Mouse (Mus musculus) intestine, postnatal 0 days (tissue): ENCODE data around the gene Cmtm3. TPM values are rescaled to one million over a fixed set of nuclear protein-coding genes. Genes with fewer than 3 reads are reported as not detected.

Experiments
- ATAC-seq: fragments of 200-750 bp; cut with Nextera tagmentation; 2 replicates; pipeline ENCODE4 v1.8.0; 2017; ENCODE audit warnings: mild to moderate bottlenecking, moderate TSS enrichment, moderate library complexity
- H3K27ac ChIP-seq: fragments of 300-500 bp; sonication (generic); 2 replicates; pipeline ENCODE4 v1.5.1; 2014; ENCODE audit warnings: mild to moderate bottlenecking, low read depth, low read length, moderate library complexity
- H3K27me3 ChIP-seq: fragments of 300-500 bp; sonication (generic); replicated peaks from 2 replicates; pipeline ENCODE4 v1.6.1; 2014; ENCODE audit warnings: low read length, mixed read lengths; ENCODE audit not compliant: control insufficient read depth, insufficient read depth
- H3K36me3 ChIP-seq: fragments of 300-500 bp; sonication (generic); 2 replicates; pipeline ENCODE4 v1.6.1; 2014; ENCODE audit warnings: mild to moderate bottlenecking, moderate library complexity; ENCODE audit not compliant: control insufficient read depth, insufficient read depth
- H3K4me1 ChIP-seq: fragments of 300-500 bp; sonication (generic); replicated peaks from 2 replicates; pipeline ENCODE4 v1.6.1; 2014; ENCODE audit warnings: antibody characterized with exemption, low read length, mixed read lengths; ENCODE audit not compliant: control insufficient read depth, insufficient read depth
- H3K4me2 ChIP-seq: fragments of 300-500 bp; sonication (generic); replicated peaks from 2 replicates; pipeline ENCODE4 v1.6.1; 2014; ENCODE audit warnings: low read depth, mild to moderate bottlenecking, moderate library complexity
- H3K4me3 ChIP-seq: fragments of 300-500 bp; sonication (generic); 2 replicates; pipeline ENCODE4 v1.5.1; 2014; ENCODE audit warnings: low read depth, low read length
- H3K9ac ChIP-seq: fragments of 300-500 bp; sonication (generic); 2 replicates; pipeline ENCODE4 v1.6.1; 2014; ENCODE audit warnings: mild to moderate bottlenecking, low read depth, low read length
- H3K9me3 ChIP-seq: fragments of 300-500 bp; sonication (generic); 2 replicates; pipeline ENCODE4 v1.6.1; 2016; ENCODE audit warnings: mixed run types; ENCODE audit not compliant: control insufficient read depth
- CTCF ChIP-seq: sonication (generic); IDR thresholded peaks from 2 replicates; pipeline ENCODE4 v1.5.1; 2016; ENCODE audit warnings: low read depth, mild to moderate bottlenecking, control low read depth, antibody characterized with exemption, moderate library complexity
- WGBS: fragments of 180-500 bp; shearing (Covaris S2); extraction: QIAGEN DNeasy Blood & Tissue Kit; methylation state at CpG from one replicate; pipeline ENCODE4 v1.1.7; 2014; 5-methylcytosine and 5-hydroxymethylcytosine counted together
- polyA plus RNA-seq: library from polyadenylated mRNA; unstranded; fragments of >200 nt; fragmentation: Nextera tagmentation; extraction: Ambion mirVana; gene quantifications from 2 replicates; pipeline ENCODE4 v1.2.1, GENCODE M21; 2015

The Cmtm3 gene
- polyA plus RNA-seq, 1 experiment from 2014 or later, result 40.3 TPM

GRCm38 (mm10) chr8:104383977-104384376, 44.8 kb downstream of the Cmtm3 start:
- Histone ChIP-seq H3K4me1 (peaks cover 18% of the 10 kb centered on the region), H3K36me3 (no peaks in the 10 kb centered on the region), H3K27ac (peak overlapping the region; percentile 80), H3K27me3 (no peaks in the 10 kb centered on the region), H3K9me3 (no peaks in the 10 kb centered on the region), H3K4me3 (peak overlapping the region; percentile 5; the same call in 1 of the 2 replicates), H3K4me2 (peak overlapping the region; percentile 46), H3K9ac (0 out of 2 replicates have a peak overlapping the region, but pooled peaks have one; percentile 22)
- peak; percentile 74 for ATAC-seq
- WGBS, result 59% methylated on average over 3 of the region's 3 CpGs
- TF ChIP-seq CTCF, result no peak

- no peak for TF ChIP-seq CTCF
- Histone ChIP-seq H3K27ac (no peak overlapping the region), H3K36me3 (no peaks in the 10 kb centered on the region), H3K4me3 (no peak overlapping the region), H3K9ac (no peak overlapping the region), H3K4me2 (no peak overlapping the region), H3K4me1 (peaks cover 17% of the 10 kb centered on the region), H3K9me3 (no peaks in the 10 kb centered on the region), H3K27me3 (no peaks in the 10 kb centered on the region)
- WGBS, result 34% methylated on average over 4 of the region's 4 CpGs
- no peak for ATAC-seq
Measured at GRCm38 (mm10) chr8:104386693-104387092, 47.5 kb downstream of the Cmtm3 start.

- WGBS, result 35% methylated on average over 7 of the region's 7 CpGs
- H3K27me3 ChIP-seq, result no peaks in the 10 kb centered on the region
- H3K9ac ChIP-seq, result no peak overlapping the region
- no peak overlapping the region for H3K4me3 ChIP-seq
- peak overlapping the region; percentile 21; the same call in 1 of the 2 replicates for H3K27ac ChIP-seq
- H3K9me3 ChIP-seq, result no peaks in the 10 kb centered on the region
- no peaks in the 10 kb centered on the region for H3K36me3 ChIP-seq
- peaks cover 16% of the 10 kb centered on the region for H3K4me1 ChIP-seq
- no peak overlapping the region for H3K4me2 ChIP-seq
- TF ChIP-seq CTCF, result no peak
- no peak for ATAC-seq
Measured at GRCm38 (mm10) chr8:104387501-104387900, 48.3 kb downstream of the Cmtm3 start.

GRCm38 (mm10) chr8:104387980-104388379, 48.8 kb downstream of the Cmtm3 start:
- H3K36me3 ChIP-seq, result no peaks in the 10 kb centered on the region
- peak; percentile 68 for ATAC-seq
- peaks cover 14% of the 10 kb centered on the region for H3K4me1 ChIP-seq
- H3K9ac ChIP-seq, result no peak overlapping the region
- H3K27ac ChIP-seq, result no peak overlapping the region
- 44% methylated on average over 2 of the region's 2 CpGs for WGBS
- no peaks in the 10 kb centered on the region for H3K27me3 ChIP-seq
- TF ChIP-seq CTCF, result no peak
- H3K4me2 ChIP-seq, result 0 out of 2 replicates have a peak overlapping the region, but pooled peaks have one; percentile 1
- no peak overlapping the region for H3K4me3 ChIP-seq
- H3K9me3 ChIP-seq, result no peaks in the 10 kb centered on the region

GRCm38 (mm10) chr8:104390245-104390644, 51.0 kb downstream of the Cmtm3 start:
- WGBS, result 36% methylated on average over 8 of the region's 8 CpGs
- Histone ChIP-seq H3K27me3 (no peaks in the 10 kb centered on the region), H3K4me2 (peak overlapping the region; percentile 45), H3K4me1 (peaks cover 9% of the 10 kb centered on the region; the same call in 1 of the 2 replicates), H3K36me3 (no peaks in the 10 kb centered on the region), H3K27ac (peak overlapping the region; percentile 65), H3K9ac (no peak overlapping the region), H3K9me3 (no peaks in the 10 kb centered on the region), H3K4me3 (no peak overlapping the region)
- peak; percentile 65 for ATAC-seq
- TF ChIP-seq CTCF, result no peak

GRCm38 (mm10) chr8:104393139-104393538, 53.9 kb downstream of the Cmtm3 start:
- Histone ChIP-seq H3K36me3 (no peaks in the 10 kb centered on the region), H3K9me3 (no peaks in the 10 kb centered on the region), H3K4me3 (no peak overlapping the region), H3K27me3 (no peaks in the 10 kb centered on the region), H3K27ac (peak overlapping the region; percentile 28; the same call in 1 of the 2 replicates), H3K9ac (no peak overlapping the region), H3K4me1 (peaks cover 3% of the 10 kb centered on the region; the same call in 1 of the 2 replicates), H3K4me2 (peak overlapping the region; percentile 84)
- no peak for ATAC-seq
- TF ChIP-seq CTCF, result no peak
- WGBS, result 79% methylated on average over 6 of the region's 7 CpGs
